Mouse (Mus musculus): ENCODE data around the gene Cdc25b. TPM values are rescaled to one million over a fixed set of nuclear protein-coding genes. Genes with fewer than 3 reads are reported as not detected.
"Not testable (repeated sequence)": the region's sequence is repeated elsewhere in the genome, so short reads cannot be mapped to it uniquely, and the experiment has no call there.

Gene Cdc25b
- polyA plus RNA-seq, 2 experiments = 166 to 184 TPM

DNA sequence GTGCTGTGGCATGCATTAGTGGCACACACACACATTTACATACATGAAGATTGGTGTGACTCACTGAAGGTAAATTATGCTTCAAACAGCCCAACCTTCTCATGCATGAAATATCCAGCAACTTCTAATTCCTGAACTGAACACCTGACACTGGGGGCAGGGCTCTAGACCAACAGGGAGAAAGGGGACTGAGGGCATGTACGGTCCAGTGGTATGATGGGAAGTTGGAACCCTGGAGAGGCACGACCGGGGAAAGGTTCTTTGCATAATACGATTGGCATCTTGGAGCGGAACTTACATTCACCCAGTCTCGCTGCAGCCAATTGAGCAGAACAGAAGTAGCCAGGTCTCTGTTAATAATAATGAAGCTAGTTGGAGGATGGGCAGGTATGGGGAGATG, 38.4 kb downstream of the Cdc25b start:
- Histone ChIP-seq H3K4me2 (ENCODE audit: low read depth) (no peak overlapping the region), H3K4me3 (ENCODE audit: insufficient read depth in 1 of 2, low read depth in 2 of 2, low read length in 2 of 2) (no peak overlapping the region), H3K4me1 (replicated peaks; ENCODE audit: control insufficient read depth in 2 of 2, insufficient read depth in 2 of 2, low read length in 1 of 2) (peaks cover 39 to 47% of the 10 kb centered on the region in 2 experiments), H3K9me3 (ENCODE audit: control insufficient read depth, low read length) (no peaks in the 10 kb centered on the region), H3K9ac (replicated peaks) (no peak overlapping the region), H3K36me3 (replicated peaks; ENCODE audit: control insufficient read depth, insufficient read depth, low read depth) (no peaks in the 10 kb centered on the region), H3K27ac (peak overlapping the region; percentile 32), H3K27me3 (ENCODE audit: control insufficient read depth, insufficient read depth, low read length) (no peaks in the 10 kb centered on the region)
- no peak for TF ChIP-seq EP300 (IDR thresholded peaks at IDR 0.05; ENCODE audit: low read depth)
- no peak for TF ChIP-seq CTCF (IDR thresholded peaks at IDR 0.05; ENCODE audit: low read depth)
- no peak for ATAC-seq (ENCODE audit: insufficient read depth)
- 82% methylated on average over 6 of the region's 6 CpGs for WGBS (ENCODE audit: insufficient replicate concordance)
- no peak for DNase-seq (ENCODE audit: low read depth in 3 of 3, low spot score in 3 of 3)

DNA sequence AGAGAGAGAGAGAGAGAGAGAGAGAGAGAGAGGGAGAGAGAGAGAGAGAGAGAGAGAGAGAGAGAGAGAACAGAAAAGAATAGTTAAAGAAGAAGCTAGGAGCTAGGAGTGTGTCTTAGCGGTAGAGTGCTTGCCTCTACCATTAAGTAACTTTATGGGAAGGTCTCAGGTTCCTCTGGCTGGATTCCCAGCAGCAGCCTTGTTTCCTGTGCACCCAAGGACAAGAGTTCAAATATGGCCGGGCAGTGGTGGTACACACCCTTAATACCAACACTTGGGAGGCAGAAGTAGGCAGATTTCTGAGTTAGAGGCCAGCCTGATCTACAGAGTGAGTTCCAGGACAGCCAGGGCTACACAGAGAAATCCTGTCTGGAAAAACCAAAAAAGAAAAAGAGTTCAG, 39.9 kb downstream of the Cdc25b start:
- H3K4me1 ChIP-seq (replicated peaks; ENCODE audit: control insufficient read depth in 2 of 2, insufficient read depth in 2 of 2, low read length in 1 of 2) = peaks cover 37 to 45% of the 10 kb centered on the region in 2 experiments
- H3K4me3 ChIP-seq (ENCODE audit: insufficient read depth in 1 of 2, low read depth in 2 of 2, low read length in 2 of 2); H3K4me2 ChIP-seq (ENCODE audit: low read depth); H3K9ac ChIP-seq (replicated peaks); ATAC-seq (ENCODE audit: insufficient read depth); H3K27me3 ChIP-seq (ENCODE audit: control insufficient read depth, insufficient read depth, low read length); H3K9me3 ChIP-seq (ENCODE audit: control insufficient read depth, low read length); H3K36me3 ChIP-seq (replicated peaks; ENCODE audit: control insufficient read depth, insufficient read depth, low read depth); DNase-seq (ENCODE audit: low read depth in 3 of 3, low spot score in 3 of 3): not testable (repeated sequence)
- 0 out of 2 replicates have a peak overlapping the region, but pooled peaks have one; percentile 10 for H3K27ac ChIP-seq
- WGBS (ENCODE audit: insufficient replicate concordance) = 60% methylated on average over 2 of the region's 2 CpGs

- WGBS (ENCODE audit: insufficient replicate concordance) = 39% methylated on average over 3 of the region's 3 CpGs
- no peak overlapping the region for H3K4me3 ChIP-seq (ENCODE audit: insufficient read depth in 1 of 2, low read depth in 2 of 2, low read length in 2 of 2)
- no peak overlapping the region for H3K9ac ChIP-seq (replicated peaks)
- H3K27me3 ChIP-seq (ENCODE audit: control insufficient read depth, insufficient read depth, low read length) = no peaks in the 10 kb centered on the region
- peaks cover 34 to 42% of the 10 kb centered on the region in 2 experiments for H3K4me1 ChIP-seq (replicated peaks; ENCODE audit: control insufficient read depth in 2 of 2, insufficient read depth in 2 of 2, low read length in 1 of 2)
- H3K4me2 ChIP-seq (ENCODE audit: low read depth) = no peak overlapping the region
- no peaks in the 10 kb centered on the region for H3K9me3 ChIP-seq (ENCODE audit: control insufficient read depth, low read length)
- ATAC-seq (ENCODE audit: insufficient read depth) (no peak), DNase-seq (ENCODE audit: low read depth in 3 of 3, low spot score in 3 of 3) (no peak)
- TF ChIP-seq EP300 (IDR thresholded peaks at IDR 0.05; ENCODE audit: low read depth) = no peak
- TF ChIP-seq CTCF (IDR thresholded peaks at IDR 0.05; ENCODE audit: low read depth) = no peak
- no peaks in the 10 kb centered on the region for H3K36me3 ChIP-seq (replicated peaks; ENCODE audit: control insufficient read depth, insufficient read depth, low read depth)
- no peak overlapping the region for H3K27ac ChIP-seq
These were observed 40.5 kb downstream of the Cdc25b start for GRCm38 (mm10) chr2:131227243-131227642.

GRCm38 (mm10) chr2:131232558-131232957, 45.8 kb downstream of the Cdc25b start:
- peak; percentile 81 to 83 (median 82) for DNase-seq (ENCODE audit: low read depth in 3 of 3, low spot score in 3 of 3)
- Histone ChIP-seq H3K4me1 (replicated peaks; ENCODE audit: control insufficient read depth in 2 of 2, insufficient read depth in 2 of 2, low read length in 1 of 2) (peaks cover 31 to 37% of the 10 kb centered on the region in 2 experiments), H3K4me2 (ENCODE audit: low read depth) (peak overlapping the region; percentile 88), H3K27ac (peak overlapping the region; percentile 84), H3K9me3 (ENCODE audit: control insufficient read depth, low read length) (no peaks in the 10 kb centered on the region), H3K9ac (replicated peaks) (peak overlapping the region; percentile 23; the same call in 1 of the 2 replicates), H3K4me3 (ENCODE audit: insufficient read depth in 1 of 2, low read depth in 2 of 2, low read length in 2 of 2) (no peak overlapping the region), H3K36me3 (replicated peaks; ENCODE audit: control insufficient read depth, insufficient read depth, low read depth) (no peaks in the 10 kb centered on the region; the same call in 1 of the 2 replicates), H3K27me3 (ENCODE audit: control insufficient read depth, insufficient read depth, low read length) (no peaks in the 10 kb centered on the region)
- WGBS (ENCODE audit: insufficient replicate concordance) = 60% methylated on average over 2 of the region's 2 CpGs
- TF ChIP-seq CTCF (IDR thresholded peaks at IDR 0.05; ENCODE audit: low read depth) (peak; percentile 33), EP300 (IDR thresholded peaks at IDR 0.05; ENCODE audit: low read depth) (no peak)
- peak; percentile 59 for ATAC-seq (ENCODE audit: insufficient read depth)

DNA sequence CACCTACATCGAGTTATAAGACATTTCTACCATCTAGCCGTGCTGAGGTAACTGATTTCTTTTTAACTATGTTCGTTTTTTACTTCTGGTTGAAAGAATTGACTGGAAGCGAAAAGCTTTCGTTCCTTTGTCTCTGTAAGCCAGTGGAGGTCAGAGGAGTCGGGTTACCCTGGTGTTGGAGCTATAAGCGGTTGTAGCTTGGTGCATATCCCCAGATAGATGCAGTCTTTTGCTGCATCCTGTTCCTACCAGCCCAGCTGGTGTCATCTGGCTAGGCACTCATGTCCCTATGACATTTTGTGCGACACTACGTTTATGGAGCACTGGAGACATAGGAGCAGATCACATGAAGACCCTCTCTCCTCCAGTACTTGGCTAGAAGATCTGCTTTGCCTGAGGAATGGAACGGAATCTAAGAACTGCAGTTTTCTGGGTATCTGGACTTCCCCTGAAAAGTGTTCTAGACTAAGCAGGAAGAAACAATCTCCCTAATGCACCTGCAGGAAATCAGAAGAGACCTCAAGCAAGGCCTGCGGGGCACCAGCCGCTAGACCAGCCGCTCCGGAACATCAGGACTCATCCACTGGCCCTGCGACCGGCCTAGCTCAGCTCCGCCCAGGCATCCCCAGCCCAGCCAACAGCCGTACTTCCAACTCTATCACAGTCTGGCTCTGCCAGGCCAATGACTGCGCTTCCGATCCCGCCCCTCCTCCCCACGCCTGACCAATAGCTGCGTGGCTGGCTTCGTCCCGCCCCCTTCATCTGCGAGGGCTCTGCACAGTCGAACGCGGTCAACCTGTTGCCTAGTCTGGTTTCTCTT, 46.8 kb downstream of the Cdc25b start, which contains the start of gene Mavs:
Mavs (plus strand) TSS at position 757 of the 820 bp plus-strand sequence.
- DNase-seq (ENCODE audit: low read depth in 3 of 3, low spot score in 3 of 3) = peak; percentile 93 to 95 (median 95)
- H3K27ac ChIP-seq = peak within 1 kb of the TSS; percentile 84
- peak; percentile 98 for ATAC-seq (ENCODE audit: insufficient read depth)
- H3K9me3 ChIP-seq (ENCODE audit: control insufficient read depth, low read length) = no peaks in the 10 kb centered on the region
- peak within 1 kb of the TSS; percentile 86 for H3K9ac ChIP-seq (replicated peaks)
- H3K4me1 ChIP-seq (replicated peaks; ENCODE audit: control insufficient read depth in 2 of 2, insufficient read depth in 2 of 2, low read length in 1 of 2) = peaks cover 31 to 37% of the 10 kb centered on the region in 2 experiments
- H3K36me3 ChIP-seq (replicated peaks; ENCODE audit: control insufficient read depth, insufficient read depth, low read depth) = no peaks in the 10 kb centered on the region; the same call in 1 of the 2 replicates
- TF ChIP-seq CTCF (IDR thresholded peaks at IDR 0.05; ENCODE audit: low read depth) (no peak), EP300 (IDR thresholded peaks at IDR 0.05; ENCODE audit: low read depth) (no peak)
- H3K4me2 ChIP-seq (ENCODE audit: low read depth) = peak within 1 kb of the TSS; percentile 88
- H3K27me3 ChIP-seq (ENCODE audit: control insufficient read depth, insufficient read depth, low read length) = no peaks in the 10 kb centered on the region
- 16% methylated on average over 29 of the region's 29 CpGs for WGBS (ENCODE audit: insufficient replicate concordance)
- peak within 1 kb of the TSS; percentile 65 to 73 for H3K4me3 ChIP-seq (ENCODE audit: insufficient read depth in 1 of 2, low read depth in 2 of 2, low read length in 2 of 2)

All from liver, embryonic 14.5 days (tissue).